Mouse (Mus musculus) adrenal gland (tissue): ENCODE data around the gene Swi5.

ENCODE experiments used
- intact Hi-C: fragments of 180-260 bp; cut with DNase I; formaldehyde crosslinking; loops from one replicate; pipeline ENCODE4 v1.15.1; 2025

Gene Swi5

GRCm38 (mm10) chr2:32282289-32282688 is 5.6 kb downstream of the Swi5 start:
- intact Hi-C loops = loop anchor here (5.0 kb wide), 1 partner anchor 35 kb away; no protein-coding TSS in a partner anchor

DNA sequence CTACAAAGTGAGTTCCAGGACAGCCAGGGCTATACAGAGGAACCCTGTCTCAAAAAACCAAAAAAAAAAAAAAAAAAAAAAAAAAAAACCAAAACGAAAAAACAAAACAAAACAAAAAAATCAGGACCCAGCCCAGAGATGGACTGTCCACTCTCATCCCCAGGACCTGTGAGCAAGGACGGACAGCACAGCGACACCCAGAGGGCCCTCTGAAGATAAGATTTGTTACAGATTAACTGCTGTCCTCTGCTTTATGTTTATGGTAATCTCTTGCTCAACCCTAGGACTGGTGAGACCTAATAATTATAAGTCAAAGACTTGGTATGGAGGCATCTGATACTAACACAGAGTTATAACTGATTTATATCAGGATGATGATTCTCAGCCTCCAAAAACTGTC is 12.1 kb downstream of the Swi5 start:
- intact Hi-C loops = no loop called here

- intact Hi-C loops = no loop called here
Observed at GRCm38 (mm10) chr2:32260635-32261034, 27.2 kb downstream of the Swi5 start.

DNA sequence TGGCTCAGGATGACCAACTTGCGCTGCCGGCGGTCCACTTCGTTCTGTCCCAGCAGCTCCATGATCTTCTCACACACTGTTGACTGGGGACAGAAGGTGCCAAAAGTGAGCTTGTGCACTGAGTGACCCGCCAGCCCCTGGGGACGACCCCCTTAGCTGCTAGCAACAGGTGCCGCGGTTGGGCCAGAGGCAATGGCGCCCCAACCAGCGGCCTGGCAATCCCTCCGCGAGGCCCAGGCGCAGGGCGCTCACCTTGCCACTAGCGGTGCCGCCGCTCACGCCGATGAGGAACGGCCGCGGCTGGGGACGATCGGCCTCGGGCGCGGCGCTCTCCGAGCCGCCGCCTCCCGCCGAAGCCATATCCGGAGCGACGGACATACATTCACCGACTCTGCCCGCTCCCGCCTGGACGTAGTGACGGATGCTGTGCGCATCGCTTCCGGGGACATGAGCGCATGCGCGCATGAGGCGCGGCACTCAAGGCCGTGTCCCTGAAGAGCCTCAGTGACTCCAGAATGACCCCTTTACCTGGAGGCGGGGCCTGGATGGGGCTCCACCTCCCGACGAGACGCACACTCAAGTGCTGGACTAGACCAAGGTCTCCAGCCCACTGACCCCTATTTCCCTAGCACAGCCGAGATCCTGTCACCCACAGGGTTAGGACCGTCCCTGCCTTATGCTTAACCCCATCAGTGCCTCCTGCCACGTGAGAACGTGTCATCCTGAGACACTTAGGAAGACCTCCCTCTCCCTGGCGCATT is 28.0 kb downstream of the Swi5 start, which contains the start of gene Uck1:
TSS of gene Uck1 (minus strand) at position 503 of the 761 bp plus-strand sequence.
- intact Hi-C loops = no loop called here

- intact Hi-C loops = no loop called here
Observed at GRCm38 (mm10) chr2:32258887-32259533, 28.9 kb downstream of the Swi5 start.

DNA sequence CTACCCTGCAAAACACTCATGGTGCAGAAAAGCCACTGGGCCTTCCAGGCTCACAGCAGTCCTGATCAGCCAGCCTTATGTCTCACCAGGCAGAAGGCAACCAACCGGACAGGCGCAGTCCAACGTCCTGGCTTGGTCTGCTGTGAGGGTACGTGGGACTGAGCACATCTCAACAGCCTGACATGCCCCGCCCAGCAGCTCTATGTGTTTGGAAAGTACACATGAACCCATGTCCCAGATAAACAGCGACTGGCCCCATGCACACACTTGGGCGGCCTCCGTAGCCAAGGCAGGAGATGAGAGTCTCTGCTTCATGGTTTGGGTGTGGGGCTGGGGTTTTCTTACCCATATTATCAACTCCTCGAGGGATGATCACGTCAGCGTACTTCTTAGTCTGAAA is 31.6 kb downstream of the Swi5 start:
- intact Hi-C loops = no loop called here

- intact Hi-C loops = no loop called here
Observed at GRCm38 (mm10) chr2:32254563-32254962, 33.3 kb downstream of the Swi5 start.

GRCm38 (mm10) chr2:32253352-32253751 is 34.5 kb downstream of the Swi5 start:
- intact Hi-C loops = no loop called here

DNA sequence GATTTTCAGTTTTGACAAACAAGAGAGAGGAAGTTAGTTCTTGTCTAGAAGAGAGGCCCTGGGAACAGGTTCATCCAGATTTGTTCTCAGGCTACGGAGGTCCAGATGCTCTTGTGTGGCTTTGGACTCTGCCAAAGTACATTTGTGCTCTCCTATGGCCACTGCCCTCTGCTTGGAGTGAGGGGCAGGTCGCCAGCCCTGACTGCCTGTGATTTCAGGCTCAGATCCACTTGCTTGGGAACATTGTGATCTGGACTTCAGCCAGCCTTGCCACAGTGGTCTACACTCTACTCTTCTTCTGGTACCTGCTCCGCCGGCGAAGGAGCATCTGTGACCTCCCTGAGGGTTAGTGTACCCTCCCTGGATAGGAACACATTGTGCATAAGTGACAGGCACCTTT is 35.2 kb downstream of the Swi5 start:
- intact Hi-C loops = no loop called here

DNA sequence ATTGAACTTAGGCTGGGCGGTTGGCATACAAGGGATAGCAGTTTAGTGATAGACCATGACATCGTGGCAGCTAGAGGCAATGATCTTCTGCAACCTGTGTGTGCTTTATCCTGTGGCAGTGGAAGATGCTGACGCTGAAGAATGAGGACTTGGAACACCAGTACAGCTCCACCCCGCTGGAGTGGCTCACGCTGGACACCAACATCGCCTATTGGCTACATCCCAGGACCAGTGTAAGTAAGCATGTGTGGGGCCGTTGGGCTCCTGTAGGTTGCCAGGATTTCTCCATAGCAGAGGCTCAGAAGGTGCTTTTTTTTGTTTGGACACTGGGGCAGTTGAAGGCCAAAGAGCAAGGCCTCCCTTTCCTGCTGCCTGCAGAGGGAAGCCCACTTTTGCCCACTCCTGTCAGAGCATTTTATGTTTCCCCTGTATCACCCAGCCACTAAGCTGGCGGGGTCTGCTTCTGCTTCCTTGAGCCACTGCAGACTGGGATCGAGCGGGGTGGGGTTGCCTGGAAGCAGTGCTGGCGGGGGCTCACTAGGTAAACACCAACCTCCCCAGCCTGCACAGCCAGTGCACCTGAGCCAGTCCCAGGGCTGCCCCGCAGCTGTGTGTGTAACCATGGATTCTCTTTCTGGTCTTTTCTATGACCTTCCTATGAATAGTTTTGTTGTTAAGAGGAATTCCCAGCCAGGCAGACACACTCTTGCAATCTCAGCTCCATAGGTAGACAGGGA is 35.9 kb downstream of the Swi5 start:
- intact Hi-C loops = no loop called here

- intact Hi-C loops = loop anchor here (5.0 kb wide), 1 partner anchor 34 kb away; no protein-coding TSS in a partner anchor
Observed at GRCm38 (mm10) chr2:32248377-32249361, 39.2 kb downstream of the Swi5 start.

DNA sequence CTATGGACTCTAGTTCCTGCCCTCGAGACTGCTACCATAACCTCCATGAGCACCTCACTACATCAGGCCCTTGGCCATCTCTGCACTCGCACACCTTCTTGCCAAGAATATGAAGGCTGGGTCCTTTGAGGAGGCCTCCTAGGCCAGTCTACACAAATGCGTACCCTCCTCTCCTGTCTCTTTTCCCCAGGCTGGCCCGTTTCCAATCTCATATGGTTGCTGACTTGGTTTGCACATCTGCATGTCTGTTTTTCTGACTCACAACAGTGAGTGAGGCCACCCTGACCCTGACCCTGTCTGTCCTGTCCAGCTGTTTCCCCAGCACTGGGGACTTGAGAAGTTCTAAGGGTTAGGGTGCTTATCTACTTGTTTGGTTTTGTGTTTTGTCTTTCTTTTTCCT is 41.1 kb downstream of the Swi5 start:
- intact Hi-C loops = loop anchor here (5.0 kb wide), 1 partner anchor 36 kb away; no protein-coding TSS in a partner anchor

GRCm38 (mm10) chr2:32242986-32243385 is 44.9 kb downstream of the Swi5 start:
- intact Hi-C loops = no loop called here

GRCm38 (mm10) chr2:32240591-32240990 is 47.3 kb downstream of the Swi5 start:
- intact Hi-C loops = no loop called here

GRCm38 (mm10) chr2:32238708-32239435 is 49.0 kb downstream of the Swi5 start:
- intact Hi-C loops = loop anchor here (5.0 kb wide), 1 partner anchor 107 kb away; no protein-coding TSS in a partner anchor

GRCm38 (mm10) chr2:32237571-32237970 is 50.3 kb downstream of the Swi5 start:
- intact Hi-C loops = loop anchor here (5.0 kb wide), 1 partner anchor 105 kb away; no protein-coding TSS in a partner anchor

DNA sequence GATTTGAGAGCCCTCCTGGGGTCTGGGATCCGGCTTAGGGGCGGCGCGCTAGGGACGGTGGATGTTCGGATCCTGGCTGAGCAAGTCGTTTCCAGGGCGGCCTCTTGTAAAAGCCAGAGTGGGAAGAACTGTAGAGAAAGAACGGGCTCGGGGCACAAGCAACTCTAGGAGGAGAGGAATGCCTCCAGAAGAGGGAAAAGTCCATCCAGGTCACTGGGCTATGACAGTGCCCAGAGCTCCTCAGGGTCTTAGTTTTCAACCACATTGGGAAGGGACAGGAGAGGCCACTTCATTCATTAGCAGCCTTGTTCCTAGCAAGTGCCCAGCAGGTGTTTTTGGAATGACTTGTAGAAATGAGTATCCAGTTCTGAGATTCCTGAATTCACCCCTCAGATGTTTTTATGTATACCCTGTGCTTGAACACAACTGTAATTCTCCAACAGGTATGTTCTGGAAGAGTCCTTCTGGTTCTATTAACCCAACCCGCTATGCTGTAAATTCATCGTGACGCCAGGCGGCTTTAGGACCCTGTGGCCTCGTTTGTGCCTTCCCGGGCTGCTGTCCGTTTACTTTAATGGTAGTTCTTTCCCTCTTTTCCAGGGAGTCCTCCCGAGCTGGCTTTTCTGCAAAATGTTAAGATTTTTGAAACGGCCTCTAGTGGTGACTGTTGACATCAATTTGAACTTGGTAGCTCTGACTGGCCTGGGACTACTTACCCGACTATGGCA is 51.0 kb downstream of the Swi5 start:
- intact Hi-C loops = loop anchor here (5.0 kb wide), 1 partner anchor 105 kb away; no protein-coding TSS in a partner anchor

DNA sequence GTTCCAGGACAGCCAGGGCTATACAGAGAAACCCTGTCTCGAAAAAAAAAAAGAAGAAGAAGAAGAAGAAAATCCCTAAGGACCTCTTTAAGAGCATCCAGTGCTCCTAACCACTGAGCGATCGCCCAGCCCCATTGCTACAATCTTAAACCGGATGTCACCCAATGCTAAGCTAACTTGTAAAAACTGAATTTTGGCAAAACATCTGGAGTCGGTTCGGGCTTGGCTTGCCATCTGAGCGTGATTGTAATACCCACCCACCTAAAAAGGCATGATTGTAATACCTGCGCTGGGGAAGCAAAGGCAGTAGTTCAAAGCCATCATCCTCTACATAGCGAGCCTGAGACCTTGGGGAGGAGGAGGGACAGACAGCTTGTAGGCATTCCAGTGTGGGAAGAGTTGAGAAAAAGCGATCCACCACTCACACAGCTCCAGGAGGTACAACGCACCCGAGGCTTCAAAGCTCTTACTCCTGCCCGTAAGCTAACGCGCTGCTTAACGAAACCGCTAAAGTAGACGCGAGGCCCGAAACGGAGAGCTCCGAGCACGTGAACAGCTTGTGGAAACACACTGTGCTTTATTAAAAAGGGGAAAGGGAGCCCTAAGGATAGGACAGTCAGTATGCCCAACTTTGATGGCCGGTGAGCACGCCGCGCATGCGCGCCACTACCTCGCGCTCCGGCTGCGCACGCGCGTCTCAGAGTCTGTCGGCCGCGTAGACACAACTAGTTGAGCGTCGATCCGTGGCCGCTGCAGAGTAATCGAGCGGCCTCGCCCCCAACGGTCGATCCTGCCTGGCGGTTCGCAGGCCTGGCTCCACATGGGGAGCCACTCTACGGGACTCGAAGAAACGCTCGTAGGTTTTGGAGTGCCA is 51.8 kb downstream of the Swi5 start, which contains the start of gene Pomt1:
TSS of gene Pomt1 (plus strand) at position 705 of the 874 bp plus-strand sequence.
- intact Hi-C loops = loop anchor here (5.0 kb wide), 1 partner anchor 104 kb away; no protein-coding TSS in a partner anchor
